Mouse (Mus musculus) layer of hippocampus, adult 9-11 months (tissue): ENCODE measurements at regions not wholly inside any gene's neighbourhood (a gene's known extent, or its start where the extent isn't known, plus 50 kb on each side); places are given as distances from the start of the nearest gene placed in this dataset.

Experiments
- DNase-seq: peaks from one replicate; pipeline ENCODE4 v3.0.0; 2022

DNA sequence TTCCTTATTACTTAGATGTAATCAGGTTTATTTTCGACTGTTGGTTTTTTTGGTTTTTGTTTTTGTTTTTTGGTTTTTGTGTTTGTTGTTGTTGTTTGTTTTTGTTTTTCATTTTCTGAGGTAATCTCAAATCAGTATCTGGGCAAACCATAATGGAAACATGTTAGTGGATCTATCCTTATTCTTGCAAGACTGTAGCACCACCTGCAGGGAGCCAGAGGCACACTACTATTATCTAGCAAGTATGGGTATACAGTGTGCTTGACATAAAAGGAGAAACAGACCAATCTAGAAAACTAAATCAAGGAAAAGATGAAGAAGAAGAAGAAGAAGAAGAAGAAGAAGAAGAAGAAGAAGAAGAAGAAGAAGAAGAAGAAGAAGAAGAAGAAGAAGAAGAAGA, 552.4 kb downstream of the Rfpl4b start:
- DNase-seq = no peak

DNA sequence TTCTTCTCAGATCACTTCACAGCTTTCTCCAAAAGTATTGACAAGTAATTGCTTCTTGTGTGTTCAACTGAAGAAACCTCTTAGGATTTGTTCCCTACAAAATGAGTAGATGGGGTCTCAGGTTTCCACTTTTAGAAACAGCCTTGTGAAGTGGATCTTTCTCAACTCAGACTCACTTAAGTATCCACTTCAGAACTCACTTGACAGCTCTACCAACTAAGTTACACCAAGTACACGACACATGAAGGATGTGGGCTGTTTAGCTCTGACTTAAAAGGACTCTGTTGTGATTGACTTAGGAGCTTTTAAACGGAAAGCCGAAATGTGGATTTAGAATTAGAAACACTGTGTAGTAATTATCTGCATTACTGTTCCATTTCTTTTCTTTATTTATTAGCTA, 556.0 kb downstream of the Rfpl4b start:
- no peak for DNase-seq

DNA sequence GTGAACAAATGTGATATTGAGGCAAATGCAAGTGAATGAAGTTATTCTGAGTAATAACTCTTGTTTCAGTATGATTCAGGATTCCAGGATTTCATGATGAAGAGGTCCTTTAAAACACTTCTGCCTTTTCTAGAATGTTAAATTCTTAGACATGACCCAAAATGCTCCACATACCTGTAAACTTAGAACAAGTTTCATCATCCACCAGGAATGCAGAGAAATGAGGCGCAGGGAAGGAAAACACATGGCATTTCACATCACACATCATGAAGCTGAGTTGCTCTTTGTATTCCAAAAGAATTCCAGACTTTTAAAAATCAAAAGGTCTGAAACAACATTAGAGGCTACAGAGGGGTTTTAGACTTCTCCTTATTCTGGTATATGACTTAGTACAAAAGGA, 574.8 kb downstream of the Rfpl4b start:
- no peak for DNase-seq
